Mouse (Mus musculus): ENCODE results near the gene Nhsl1.

GRCm38 (mm10) chr10:18430973-18431372, 112.2 kb downstream of the Nhsl1 start:
- no peak for TF ChIP-seq POLR2A (IDR thresholded peaks at IDR 0.05; ENCODE audit: borderline replicate concordance, insufficient read depth, low read length)
- no peak for TF ChIP-seq CTCF (IDR thresholded peaks at IDR 0.05; ENCODE audit: borderline replicate concordance, insufficient read depth, low read depth, low read length)

Measured in cerebellum, adult 2 months (tissue).